Mouse (Mus musculus): ENCODE measurements around the gene Kit.

Kit gene

GRCm38 (mm10) chr5:75705421-75705820 lies 130.7 kb downstream of the Kit start:
- in situ Hi-C loops (cut with MboI, MseI), result no loop called here
